In the genomic region with DNA sequence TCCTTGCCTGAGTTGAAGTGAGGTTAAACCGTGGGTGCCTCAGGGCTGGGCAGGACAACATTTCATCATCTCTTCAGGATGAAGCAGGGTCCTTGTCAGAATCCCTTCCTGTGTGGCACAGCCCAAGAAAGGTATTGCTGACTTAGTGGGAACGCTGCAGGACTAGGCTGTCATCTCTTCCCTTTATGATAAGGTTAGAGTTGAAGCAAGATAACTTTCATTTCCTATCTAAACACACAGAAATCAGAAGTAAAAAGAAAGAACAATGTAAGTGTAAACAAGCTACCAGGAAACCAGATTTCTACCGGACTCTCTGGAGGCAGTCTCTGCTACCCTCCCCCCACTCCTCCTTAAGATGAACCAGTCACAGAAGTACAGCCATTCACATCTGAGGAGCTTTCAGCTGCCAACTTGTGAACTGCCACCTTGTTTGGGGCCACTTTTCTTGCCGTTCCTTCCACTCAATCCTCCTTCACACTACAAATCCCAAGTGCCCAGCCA, we compare ENCODE assay signal across 11 mouse cellular contexts. TPM values are rescaled to one million over a fixed set of nuclear protein-coding genes. Genes with fewer than 3 reads are reported as not detected.
DNase-seq lines count a peak whose midpoint lies in the region; ATAC-seq and TF ChIP-seq lines count a peak whose summit lies in the region.
"Had no signal": no experiment of that assay in that cellular context is flagged by ENCODE, and none has a peak within 500 bp of the region (broad histone marks: within the 10 kb centered on the region; RNA-seq: fewer than 3 reads in every experiment).

No protein-coding gene starts in this region.

- TF ChIP-seq CTCF in heart, adult 2 months (IDR thresholded peaks at IDR 0.05): no peak
- TF ChIP-seq CTCF in lung, adult 2 months (IDR thresholded peaks at IDR 0.05; ENCODE audit: insufficient read depth, low read length): no peak

- H3K27ac ChIP-seq in heart, embryonic 16.5 days (ENCODE audit: low read length): peak overlapping the region; percentile 36
- no peak overlapping the region for H3K27ac ChIP-seq in heart, adult 2 months
- no peak overlapping the region for H3K27ac ChIP-seq in forebrain, embryonic 15.5 days (replicated peaks)
- H3K27ac ChIP-seq: midbrain, embryonic 13.5 days had no signal

- 12% methylated on average over 4 of the region's 4 CpGs for WGBS in heart, embryonic 16.5 days
- WGBS in heart, adult 2 months: 26% methylated on average over 4 of the region's 4 CpGs
- 4% methylated on average over 4 of the region's 4 CpGs for WGBS in lung, adult 2 months
- WGBS in forebrain, embryonic 15.5 days: 42% methylated on average over 4 of the region's 4 CpGs

- TF ChIP-seq POLR2A in heart, adult 2 months (IDR thresholded peaks at IDR 0.05; ENCODE audit: insufficient read depth, low read depth, low read length): no peak
- no peak for TF ChIP-seq POLR2A in lung, adult 2 months (IDR thresholded peaks at IDR 0.05; ENCODE audit: borderline replicate concordance, extremely low read depth, low read depth, low read length)

- ATAC-seq in heart, embryonic 16.5 days (replicated peaks; ENCODE audit: extremely low read depth, insufficient read depth, low FRiP score): no peak
- ATAC-seq in forebrain, embryonic 15.5 days (replicated peaks): no peak
- ATAC-seq: midbrain, embryonic 13.5 days had no signal

- H3K79me2 ChIP-seq in heart, adult 2 months (replicated peaks; ENCODE audit: control insufficient read depth, insufficient read depth, low read length): no peaks in the 10 kb centered on the region

- no peak overlapping the region for H3K4me3 ChIP-seq in heart, embryonic 16.5 days (ENCODE audit: low read length)
- no peak overlapping the region for H3K4me3 ChIP-seq in heart, adult 2 months
- no peak overlapping the region for H3K4me3 ChIP-seq in lung, adult 2 months (replicated peaks; ENCODE audit: extremely low read depth, low read depth, low read length)
- no peak overlapping the region for H3K4me3 ChIP-seq in forebrain, embryonic 15.5 days
- H3K4me3 ChIP-seq: midbrain, embryonic 13.5 days had no signal

- no peaks in the 10 kb centered on the region for H3K36me3 ChIP-seq in heart, embryonic 16.5 days (ENCODE audit: control insufficient read depth, insufficient read depth)
- H3K36me3 ChIP-seq in heart, adult 2 months (ENCODE audit: control insufficient read depth, insufficient read depth, low read length): no peaks in the 10 kb centered on the region
- no peaks in the 10 kb centered on the region for H3K36me3 ChIP-seq in forebrain, embryonic 15.5 days
- H3K36me3 ChIP-seq: midbrain, embryonic 13.5 days had no signal

- H3K4me2 ChIP-seq in heart, embryonic 16.5 days (ENCODE audit: low read depth, low read length): peak overlapping the region; percentile 38
- no peak overlapping the region for H3K4me2 ChIP-seq in forebrain, embryonic 15.5 days (replicated peaks)
- H3K4me2 ChIP-seq: midbrain, embryonic 13.5 days had no signal

- H3K9ac ChIP-seq in heart, embryonic 16.5 days (ENCODE audit: low read length): no peak overlapping the region
- no peak overlapping the region for H3K9ac ChIP-seq in heart, adult 2 months (ENCODE audit: low read depth, low read length)
- no peak overlapping the region for H3K9ac ChIP-seq in forebrain, embryonic 15.5 days (replicated peaks)
- H3K9ac ChIP-seq: midbrain, embryonic 13.5 days had no signal

- H3K27me3 ChIP-seq in heart, embryonic 16.5 days (ENCODE audit: control insufficient read depth, insufficient read depth, low read length): 0 out of 2 replicates have a peak, but pooled peaks cover 2% of the 10 kb centered on the region
- H3K27me3 ChIP-seq in heart, adult 2 months (ENCODE audit: control insufficient read depth, insufficient read depth, low read length): no peaks in the 10 kb centered on the region
- H3K27me3 ChIP-seq in forebrain, embryonic 15.5 days: 0 out of 2 replicates have a peak, but pooled peaks cover 8% of the 10 kb centered on the region

- no peak for DNase-seq in heart, adult 2 months
- DNase-seq in WW6 (ENCODE audit: low read depth, low spot score): peak; percentile 16
- DNase-seq in lung, adult 2 months: peak; percentile 47
- DNase-seq in thymus, postnatal 0 days (ENCODE audit: low spot score): peak; percentile 60
- DNase-seq in testis, postnatal 14 days (ENCODE audit: low spot score): no peak
- no peak for DNase-seq in left cerebral cortex, postnatal 25 days (ENCODE audit: low spot score in 2 of 2)
- DNase-seq: heart, postnatal 4 days; right cerebral cortex, adult 18-20 months had no signal

- TF ChIP-seq EP300 in heart, adult 2 months (IDR thresholded peaks at IDR 0.05; ENCODE audit: insufficient read depth, low read depth, low read length): no peak

- H3K4me1 ChIP-seq in heart, embryonic 16.5 days (ENCODE audit: control insufficient read depth, insufficient read depth, low read length): 0 out of 2 replicates have a peak, but pooled peaks cover 2% of the 10 kb centered on the region
- H3K4me1 ChIP-seq in heart, adult 2 months (ENCODE audit: control insufficient read depth, insufficient read depth, low read length): peaks cover 2% of the 10 kb centered on the region
- peaks cover 8% of the 10 kb centered on the region for H3K4me1 ChIP-seq in lung, adult 2 months (ENCODE audit: control insufficient read depth, insufficient read depth, low read length)
- H3K4me1 ChIP-seq in forebrain, embryonic 15.5 days: peaks cover 12% of the 10 kb centered on the region

- no peaks in the 10 kb centered on the region for H3K9me3 ChIP-seq in heart, embryonic 16.5 days (replicated peaks; ENCODE audit: control insufficient read depth, low read length)
- no peaks in the 10 kb centered on the region for H3K9me3 ChIP-seq in forebrain, embryonic 15.5 days
- H3K9me3 ChIP-seq: midbrain, embryonic 13.5 days had no signal

- intact Hi-C loops in heart, adult 2 months (cut with DNase I): no loop called here
- intact Hi-C loops in left cerebral cortex, postnatal 25 days (cut with DNase I): no loop called here

RNA-seq across cellular contexts. Expression of a gene that starts 3.3 kb away (rescaled TPM):
- polyA plus RNA-seq in heart, embryonic 16.5 days (2015; fragmentation: Nextera tagmentation; extraction: Ambion mirVana): 21.2 and 24.4 TPM in 2 replicates
- total RNA-seq in heart, adult 2 months (2021): 1 to 10 TPM; 4.1 to 4.2 TPM
- 2.4 and 4.5 TPM in 2 replicates for polyA plus RNA-seq in heart, adult 2 months (2012; rRNA removed)
- polyA plus RNA-seq in lung, adult 2 months (2012; rRNA removed): 18.4 and 24.1 TPM in 2 replicates
- 58.4 and 69.5 TPM in 2 replicates for polyA plus RNA-seq in thymus, postnatal 0 days (2015; fragmentation: Nextera tagmentation; extraction: Ambion mirVana)
- total RNA-seq in left cerebral cortex, postnatal 25 days (2021): 1 to 10 TPM; 2.2 to 2.4 TPM
- 1.5 and 1.6 TPM in 2 replicates for polyA plus RNA-seq in forebrain, embryonic 15.5 days (2015; fragmentation: Nextera tagmentation; extraction: Ambion mirVana)

Comparison
In these comparisons a context has a peak if more than half of its experiments do, and no peak if none do; other contexts are left out.
1. DNase-seq: peak in WW6 (single experiment), lung, adult 2 months (single experiment) and thymus, postnatal 0 days (single experiment); none in heart, adult 2 months (0 of 2), testis, postnatal 14 days (single experiment) and left cerebral cortex, postnatal 25 days (0 of 2).